Mouse (Mus musculus): ENCODE data around the gene Ugt2b38.
"Not testable (repeated sequence)": the region's sequence is repeated elsewhere in the genome, so short reads cannot be mapped to it uniquely, and the experiment has no call there.

Ugt2b38 gene

DNA sequence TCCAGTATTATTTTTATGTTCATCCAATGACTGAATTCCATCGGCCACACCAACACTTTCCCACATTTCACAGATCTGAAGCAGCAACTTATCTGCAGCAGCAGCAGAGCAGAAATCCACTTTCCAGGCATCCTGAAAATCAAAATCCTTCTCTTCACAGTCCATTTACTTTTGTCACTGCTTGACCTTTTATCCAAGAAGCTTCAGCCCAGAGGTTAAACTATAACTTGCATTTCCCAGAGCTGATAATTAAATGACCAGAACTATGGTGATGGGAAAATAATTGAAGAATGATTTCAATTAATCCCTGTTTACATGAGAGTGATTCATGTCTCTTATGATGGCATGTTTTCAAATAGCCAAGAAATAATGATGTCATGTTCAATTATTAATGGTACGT is at the start of gene Ugt2b38:
TSS of gene Ugt2b38 (minus strand) at position 163 of the 400 bp plus-strand sequence.
- CTCF ChIA-PET: not testable (repeated sequence)

DNA sequence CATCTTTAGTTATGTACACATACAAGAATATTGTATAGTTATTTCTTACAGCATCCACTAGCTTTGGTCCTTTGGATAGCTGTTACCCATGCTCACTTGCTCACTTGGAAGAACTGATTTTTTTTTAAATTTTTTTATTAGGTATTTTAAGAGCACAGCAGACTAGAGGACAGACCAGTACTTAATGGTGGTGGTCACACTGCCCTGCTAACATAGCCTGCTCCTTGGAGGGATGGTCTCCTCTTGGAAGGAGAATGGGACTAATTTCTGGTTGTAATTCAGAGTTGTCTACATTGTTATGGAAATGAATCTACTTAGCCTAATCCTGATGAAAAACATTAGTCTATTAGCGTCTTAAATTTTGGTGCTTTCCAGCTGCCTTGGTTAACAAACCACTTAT is 34.8 kb upstream of the Ugt2b38 start:
- CTCF ChIA-PET: no interaction called here

- CTCF ChIA-PET: no interaction called here
Observed at GRCm38 (mm10) chr5:87457701-87458100, 33.7 kb upstream of the Ugt2b38 start.

GRCm38 (mm10) chr5:87456216-87456850 is 32.3 kb upstream of the Ugt2b38 start:
- CTCF ChIA-PET: no interaction called here

DNA sequence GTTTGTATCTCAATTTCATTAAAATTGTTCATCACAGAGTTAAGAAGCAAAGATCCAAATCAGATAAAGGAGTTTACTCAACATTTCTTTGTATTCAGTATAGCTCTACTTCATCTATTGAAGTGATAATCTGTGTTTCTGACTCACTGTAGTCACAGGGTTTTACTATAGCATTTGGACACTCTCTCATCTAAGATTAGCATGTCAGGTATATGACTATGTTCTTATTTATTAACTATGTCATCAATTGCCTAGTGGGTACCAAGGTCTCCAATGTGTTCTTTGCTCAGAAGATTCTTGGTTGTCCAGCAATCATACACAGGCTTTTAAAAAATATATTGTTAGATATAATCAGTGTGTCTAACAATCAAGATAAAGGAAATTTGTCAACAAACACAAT is 31.5 kb upstream of the Ugt2b38 start:
- CTCF ChIA-PET: no interaction called here

GRCm38 (mm10) chr5:87452514-87452913 is 28.5 kb upstream of the Ugt2b38 start:
- CTCF ChIA-PET: not testable (repeated sequence)

- CTCF ChIA-PET: no interaction called here
Observed at GRCm38 (mm10) chr5:87436264-87436663, 12.3 kb upstream of the Ugt2b38 start.

DNA sequence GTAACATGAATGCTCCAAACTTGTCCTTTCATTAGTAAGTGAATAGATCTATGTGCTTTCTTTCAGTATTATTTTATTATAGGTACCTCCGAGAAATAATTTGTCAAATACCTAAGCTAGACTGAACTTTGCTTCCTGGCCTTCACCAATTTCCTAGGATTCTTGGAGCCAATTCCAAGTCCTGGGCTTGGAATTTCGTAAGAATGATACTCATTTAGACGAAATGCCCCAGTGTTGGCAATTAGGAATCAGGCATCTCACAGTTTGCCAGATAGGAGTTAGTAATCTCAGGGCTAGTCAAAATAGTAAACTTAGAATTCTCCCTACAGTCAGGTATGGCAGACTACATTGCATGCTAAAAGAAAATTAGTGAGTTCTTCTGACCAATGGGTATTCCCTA is 1.7 kb upstream of the Ugt2b38 start:
- CTCF ChIA-PET: no interaction called here

DNA sequence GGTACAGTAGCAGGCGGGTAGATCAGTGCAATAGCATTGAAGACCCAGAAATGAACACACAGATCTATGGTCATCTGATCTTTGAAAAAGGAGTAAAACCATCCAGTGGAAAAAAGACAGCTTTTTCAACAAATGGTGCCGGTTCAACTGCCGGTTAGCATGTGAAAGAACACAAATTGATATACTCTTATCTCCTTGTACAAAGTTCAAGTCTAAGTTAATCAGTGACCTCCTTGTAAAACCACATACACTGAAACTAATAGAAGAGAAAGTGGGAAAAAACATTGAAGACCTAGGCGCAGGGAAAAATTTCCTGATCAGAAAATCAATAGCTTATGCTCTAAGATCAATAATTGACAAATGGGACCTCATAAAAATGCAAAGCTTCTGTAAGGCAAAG is 27.0 kb downstream of the Ugt2b38 start:
- CTCF ChIA-PET: no interaction called here

DNA sequence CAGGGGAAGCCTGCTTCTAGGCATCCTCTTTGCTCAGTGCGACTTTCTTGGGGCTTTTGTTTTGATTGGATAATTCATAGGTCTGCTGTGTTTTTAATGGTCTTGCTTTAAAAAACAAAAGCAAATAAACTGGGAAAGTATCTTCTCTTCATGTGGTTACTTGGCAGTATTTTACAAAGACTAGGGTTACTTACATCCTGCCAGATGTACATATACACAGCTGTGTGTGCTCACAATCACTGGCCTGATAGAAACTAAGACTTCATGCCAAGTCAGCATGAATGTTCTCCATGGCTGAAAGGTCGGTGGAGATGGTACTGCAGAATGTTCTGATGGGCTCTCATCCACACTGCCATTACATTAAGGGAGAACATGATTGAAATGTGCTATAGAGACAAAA is 33.2 kb downstream of the Ugt2b38 start:
- CTCF ChIA-PET: no interaction called here

DNA sequence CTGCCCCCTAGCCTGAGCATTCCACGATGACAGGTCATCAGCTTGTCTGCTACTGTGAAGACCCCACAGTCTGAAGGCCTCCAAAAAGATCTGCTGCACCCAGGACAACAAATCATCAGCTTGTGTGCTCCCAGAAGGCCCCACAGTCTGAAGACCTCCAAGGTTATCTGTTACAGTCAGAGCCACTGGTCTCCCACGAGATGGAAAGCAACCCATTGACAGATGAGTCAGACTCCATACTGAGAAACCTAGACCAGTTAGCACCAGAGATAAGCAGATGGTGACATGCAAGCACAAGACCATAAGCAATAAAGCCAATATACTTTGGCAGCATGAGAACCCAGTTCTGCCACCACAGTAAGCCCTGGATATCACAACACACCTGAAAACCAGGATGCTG is 43.8 kb downstream of the Ugt2b38 start:
- CTCF ChIA-PET: no interaction called here

DNA sequence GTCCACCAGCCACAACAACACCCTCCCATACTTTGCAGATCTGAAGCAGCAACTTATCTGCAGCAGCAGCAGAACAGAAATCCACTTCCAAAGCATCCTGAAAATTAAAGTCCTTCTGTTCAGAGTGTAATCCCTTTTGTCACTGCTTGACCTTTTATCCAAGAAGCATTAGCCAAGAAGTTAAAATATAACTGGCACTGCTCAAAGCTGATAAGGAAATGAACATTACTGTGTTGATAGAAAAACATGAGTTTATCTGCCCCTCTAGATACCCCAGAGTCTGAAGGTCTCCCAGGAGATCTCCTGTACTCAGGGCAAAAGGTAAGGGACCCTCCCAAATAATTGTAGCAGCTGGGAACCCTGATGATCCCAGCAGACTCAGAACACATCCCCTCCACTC is 44.2 kb downstream of the Ugt2b38 start:
- CTCF ChIA-PET: no interaction called here

- CTCF ChIA-PET: no interaction called here
Observed at GRCm38 (mm10) chr5:87375874-87376383, 48.1 kb downstream of the Ugt2b38 start.

GRCm38 (mm10) chr5:87373502-87373863 is 50.5 kb downstream of the Ugt2b38 start:
- CTCF ChIA-PET: no interaction called here

GRCm38 (mm10) chr5:87372788-87373501 is 51.1 kb downstream of the Ugt2b38 start:
- CTCF ChIA-PET: not testable (repeated sequence)
